In the genomic region with DNA sequence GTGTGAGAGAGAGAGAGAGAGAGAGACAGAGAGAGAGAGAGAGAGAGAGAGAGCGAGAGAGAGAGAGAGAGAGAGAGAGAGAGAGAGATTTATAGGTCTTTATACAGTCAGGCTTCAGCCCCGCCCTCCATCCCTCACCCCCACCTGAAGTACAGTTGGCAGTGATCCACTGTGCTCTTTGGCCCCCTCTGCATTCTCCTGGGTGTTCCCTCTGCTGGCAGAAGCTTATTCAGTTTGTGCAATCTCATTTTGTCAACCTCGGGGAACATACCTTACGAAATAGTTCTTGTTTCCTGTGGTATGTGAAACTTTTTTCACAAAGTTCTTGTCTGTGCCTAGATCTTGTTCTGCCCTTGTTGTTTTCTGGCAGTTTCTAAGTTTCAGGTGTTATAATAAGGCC, we compare ENCODE assay signal across 14 mouse cellular contexts. TPM values are rescaled to one million over a fixed set of nuclear protein-coding genes. Genes with fewer than 3 reads are reported as not detected.
DNase-seq lines count a peak whose midpoint lies in the region; ATAC-seq lines count a peak whose summit lies in the region.
"Had no signal": no experiment of that assay in that cellular context is flagged by ENCODE, and none has a peak within 500 bp of the region (broad histone marks: within the 10 kb centered on the region; RNA-seq: fewer than 3 reads in every experiment).

No protein-coding gene starts in this region.

- WGBS in lung, embryonic 16.5 days, result 28% methylated on average over 3 of the region's 4 CpGs

- H3K27me3 ChIP-seq in lung, embryonic 16.5 days (ENCODE audit: control insufficient read depth, insufficient read depth, low read depth, low read length), result no peaks in the 10 kb centered on the region

- no peak overlapping the region for H3K4me3 ChIP-seq in lung, embryonic 16.5 days (ENCODE audit: low read length)
- H3K4me3 ChIP-seq: forebrain, embryonic 10.5 days; heart, adult 2 months had no signal

- no peaks in the 10 kb centered on the region for H3K36me3 ChIP-seq in lung, embryonic 16.5 days (ENCODE audit: control insufficient read depth, insufficient read depth, low read length)
- H3K36me3 ChIP-seq: forebrain, embryonic 10.5 days had no signal

- no peaks in the 10 kb centered on the region for H3K9me3 ChIP-seq in lung, embryonic 16.5 days (ENCODE audit: control insufficient read depth, low read length)

- H3K9ac ChIP-seq in lung, embryonic 16.5 days (ENCODE audit: low read length), result no peak overlapping the region

- DNase-seq in adrenal gland, postnatal 10 days, result peak; percentile 55
- no peak for DNase-seq in adrenal gland, adult 8-10 months
- DNase-seq in NIH3T3 (ENCODE audit: low read depth), result peak; percentile 36
- peak; percentile 21 to 48 for DNase-seq in kidney, postnatal 25 days
- DNase-seq in retina, embryonic 14.5 days (ENCODE audit: low spot score), result no peak
- DNase-seq in right cerebral cortex, adult 2 months (ENCODE audit: low spot score in 2 of 2), result no peak
- DNase-seq: heart, adult 2 months had no signal

- H3K4me1 ChIP-seq in lung, embryonic 16.5 days (replicated peaks; ENCODE audit: control insufficient read depth, insufficient read depth, low read length), result no peaks in the 10 kb centered on the region; the same call in 1 of the 2 replicates
- H3K4me1 ChIP-seq: forebrain, embryonic 10.5 days had no signal

- ATAC-seq in lung, embryonic 16.5 days (ENCODE audit: low read depth), result peak; percentile 95
- ATAC-seq in erythroblast, adult 5-6 weeks (replicated peaks; ENCODE audit: low FRiP score, poor library complexity, severe bottlenecking), result no peak
- ATAC-seq: hindbrain, postnatal 0 days; midbrain, embryonic 16.5 days had no signal

- H3K27ac ChIP-seq in lung, embryonic 16.5 days (ENCODE audit: low read length), result no peak overlapping the region
- H3K27ac ChIP-seq: forebrain, embryonic 10.5 days; heart, adult 2 months; hindbrain, postnatal 0 days had no signal

- H3K4me2 ChIP-seq in lung, embryonic 16.5 days (ENCODE audit: low read depth, low read length), result no peak overlapping the region

RNA-seq across cellular contexts. Expression of gene H60c, which starts 3.5 kb away (rescaled TPM):
- not detected for total RNA-seq in adrenal gland, postnatal 10 days (2021)
- total RNA-seq in adrenal gland, adult 8-10 months (2022), result not detected
- polyA plus RNA-seq in lung, embryonic 16.5 days (2015; fragmentation: Nextera tagmentation; extraction: Ambion mirVana), result 0.83 and 1.0 TPM in 2 replicates
- total RNA-seq in erythroblast, adult 5-6 weeks (2015; ENCODE audit: low replicate concordance), result not detected in 2 replicates
- 0.70 TPM in 1 of 2 replicates, not detected in the other for total RNA-seq in erythroblast, adult 5-6 weeks (2017; ENCODE audit: low replicate concordance)
- total RNA-seq: heart, adult 2 months; hindbrain, postnatal 0 days; left cerebral cortex, postnatal 10 days had no signal
- polyA plus RNA-seq: cortical plate, adult 2 months; forebrain, embryonic 10.5 days; heart, adult 2 months; hindbrain, postnatal 0 days; midbrain, embryonic 16.5 days had no signal

Comparison
In these comparisons a context has a peak if more than half of its experiments do, and no peak if none do; other contexts are left out.
1. DNase-seq: peak in adrenal gland, postnatal 10 days (single experiment), NIH3T3 (single experiment) and kidney, postnatal 25 days (2 of 2); none in adrenal gland, adult 8-10 months (single experiment), retina, embryonic 14.5 days (single experiment) and right cerebral cortex, adult 2 months (0 of 2).